Mouse (Mus musculus): ENCODE measurements around the gene Ppp1cc.
A peak's percentile ranks its signal among the peaks of the same experiment; 100 is the strongest.
"Not testable (repeated sequence)": the region's sequence is repeated elsewhere in the genome, so short reads cannot be mapped to it uniquely, and the experiment has no call there.

The Ppp1cc gene

DNA sequence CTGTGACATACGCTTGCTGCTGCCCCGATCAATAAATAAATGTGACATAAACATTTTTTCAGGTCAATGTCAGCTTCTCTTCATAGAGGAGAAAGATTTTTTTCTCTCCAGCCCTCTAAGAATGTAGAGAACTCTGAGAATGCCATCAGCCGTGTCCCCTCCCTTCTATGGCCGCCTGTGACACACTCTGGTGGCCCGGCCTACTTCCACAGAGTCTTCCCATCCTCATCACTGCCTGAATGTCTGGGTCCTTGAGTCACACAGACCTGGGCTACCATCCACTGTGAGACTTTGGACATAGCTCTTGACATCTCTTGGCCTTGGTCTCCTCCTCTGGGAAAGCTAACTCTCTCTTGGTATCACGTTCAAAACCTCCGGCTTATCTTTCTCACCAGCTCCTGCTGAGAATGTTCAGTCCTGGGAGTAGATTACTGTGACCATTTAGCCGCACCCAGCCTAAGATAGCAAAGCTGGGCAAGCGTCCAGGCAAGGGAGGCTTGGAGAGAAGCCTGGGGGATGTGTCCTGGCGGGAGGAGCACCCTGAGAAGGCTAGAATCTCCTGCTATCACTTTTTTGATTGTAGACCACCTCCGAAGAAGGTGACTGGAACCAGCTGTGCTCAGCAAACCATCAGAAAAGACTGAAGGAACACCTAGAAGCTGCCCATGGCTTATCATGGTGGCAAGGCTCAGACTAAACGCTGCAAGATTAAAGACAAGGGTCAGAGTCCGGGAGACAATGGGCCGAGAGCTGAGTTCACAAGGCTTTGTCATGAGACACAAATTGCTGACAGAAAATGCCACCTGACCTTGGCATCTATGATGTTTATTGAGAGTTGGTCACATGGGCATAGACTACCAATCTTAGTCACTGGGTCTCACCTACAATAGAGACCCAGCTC lies 21.3 kb upstream of the Ppp1cc start:
- DNase-seq (ENCODE audit: low spot score in 2 of 2): no peak

DNA sequence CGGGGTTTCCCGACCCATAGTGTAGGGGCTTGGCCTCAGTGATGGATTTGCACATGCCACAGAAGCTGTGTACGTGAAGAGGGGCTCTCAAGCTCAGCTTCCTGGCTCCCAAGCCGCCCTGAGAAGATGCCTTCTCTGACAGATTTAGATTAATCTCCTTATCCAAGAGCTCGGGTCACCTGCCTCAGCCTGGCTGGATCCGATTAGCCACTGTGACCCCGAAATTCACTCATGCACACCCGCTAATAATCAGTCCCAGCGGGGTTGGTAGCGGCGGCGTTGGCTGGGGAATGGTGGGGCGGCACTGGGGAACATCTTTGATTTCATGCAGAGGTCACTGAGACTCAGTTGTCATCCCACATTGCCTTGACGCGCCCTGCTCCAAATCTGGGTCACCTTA lies 19.2 kb upstream of the Ppp1cc start:
- DNase-seq (ENCODE audit: low spot score in 2 of 2): no peak

DNA sequence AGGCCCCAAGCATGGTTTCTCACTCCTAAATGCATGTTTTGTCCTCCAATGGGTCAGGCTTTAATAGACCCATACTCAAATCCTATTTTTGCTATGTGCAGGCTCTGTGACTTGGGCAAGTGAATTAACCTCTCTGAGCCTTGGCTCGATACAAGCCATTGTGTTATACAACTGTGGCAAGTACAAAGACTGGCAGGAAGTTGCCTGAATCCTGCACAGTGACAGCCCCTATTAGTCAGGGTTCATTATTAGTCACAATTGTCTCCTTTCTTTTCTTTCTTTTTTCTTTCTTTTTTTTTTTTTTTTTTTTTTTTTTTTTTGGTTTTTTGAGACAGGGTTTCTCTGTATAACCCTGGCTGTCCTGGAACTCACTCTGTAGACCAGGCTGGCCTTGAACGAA lies 18.3 kb upstream of the Ppp1cc start:
- DNase-seq (ENCODE audit: low spot score in 2 of 2): not testable (repeated sequence)

DNA sequence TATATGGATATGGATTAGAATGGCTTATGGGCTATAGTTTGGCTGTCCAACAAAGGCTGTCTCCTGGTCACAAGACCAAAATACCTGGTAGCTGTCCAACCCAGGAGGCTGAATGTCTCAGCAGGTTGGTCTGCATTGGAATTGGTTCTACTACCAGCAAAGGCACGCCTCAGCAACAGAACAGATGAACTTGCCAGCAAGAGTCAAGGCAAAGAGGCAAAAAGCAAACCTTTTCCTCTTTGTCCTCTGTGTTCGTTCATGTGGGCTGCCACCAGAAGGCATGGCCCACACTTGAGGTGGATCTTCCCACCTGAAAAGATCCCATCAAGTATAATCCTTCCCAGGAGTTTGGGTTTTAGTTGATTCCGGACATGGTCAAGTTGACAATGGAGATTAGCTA lies 17.4 kb upstream of the Ppp1cc start, which contains the start of gene Ccdc63:
Gene Ccdc63, minus strand, starts transcription at position 101 of the 400 bp plus-strand sequence.
- no peak for DNase-seq (ENCODE audit: low spot score in 2 of 2)

DNA sequence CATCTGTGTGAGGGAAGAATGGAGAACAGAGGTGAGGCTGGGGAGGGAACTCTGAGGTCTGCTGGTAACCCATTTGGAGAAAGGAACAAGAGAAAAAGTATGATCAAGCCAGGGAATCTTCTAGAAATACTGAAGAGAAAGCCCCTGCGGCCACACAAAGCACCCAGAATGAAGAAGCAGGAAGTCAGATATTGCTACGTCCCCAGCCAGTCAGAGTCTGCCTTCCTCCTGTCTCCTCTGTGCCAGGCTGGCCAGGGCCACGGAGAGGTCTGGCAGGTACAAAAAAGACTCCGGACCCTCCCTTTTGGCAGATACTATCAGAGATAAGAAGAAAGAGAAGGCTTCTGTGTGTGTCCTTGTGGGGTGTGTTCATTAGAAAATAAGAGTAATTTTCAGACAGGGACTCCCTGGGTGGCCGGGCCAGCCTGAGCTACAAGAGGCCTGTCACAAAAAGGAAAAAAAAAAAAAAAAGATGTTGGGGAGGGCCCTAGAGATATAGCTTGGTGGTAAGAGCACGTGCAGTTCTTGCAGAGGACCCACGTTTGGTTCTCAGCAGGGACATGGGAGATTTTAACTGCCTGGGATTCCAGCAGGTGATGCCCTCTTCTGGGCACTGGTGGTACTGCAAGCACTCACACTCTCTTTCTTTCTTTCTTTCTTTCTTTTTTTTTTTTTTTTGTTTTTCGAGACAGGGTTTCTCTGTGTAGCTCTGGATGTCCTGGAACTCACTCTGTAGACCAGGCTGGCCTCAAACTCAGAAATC lies 15.7 kb upstream of the Ppp1cc start:
- peak in 1 of 2 experiments; percentile 58 for DNase-seq (ENCODE audit: low spot score in 2 of 2)

DNA sequence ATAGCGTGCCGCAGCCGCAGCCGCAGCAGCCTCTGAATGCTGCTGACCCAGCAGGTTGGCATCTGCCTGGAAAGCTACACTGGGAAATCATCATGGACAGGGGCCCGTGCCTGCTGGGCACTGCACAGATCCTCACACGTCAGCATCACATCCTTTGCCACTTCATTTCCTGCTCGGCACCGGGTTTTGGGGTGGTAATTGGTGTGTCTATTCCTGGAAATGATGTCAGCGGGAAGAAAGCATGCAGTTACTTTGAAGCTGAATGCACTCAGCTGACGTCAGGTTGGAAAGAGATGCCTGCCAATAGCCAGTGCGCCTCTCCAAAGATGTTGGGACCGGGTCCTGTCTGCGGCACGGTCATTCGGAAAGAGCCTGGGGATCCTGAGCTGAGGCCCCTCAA lies 14.5 kb upstream of the Ppp1cc start:
- DNase-seq (ENCODE audit: low spot score in 2 of 2): no peak

DNA sequence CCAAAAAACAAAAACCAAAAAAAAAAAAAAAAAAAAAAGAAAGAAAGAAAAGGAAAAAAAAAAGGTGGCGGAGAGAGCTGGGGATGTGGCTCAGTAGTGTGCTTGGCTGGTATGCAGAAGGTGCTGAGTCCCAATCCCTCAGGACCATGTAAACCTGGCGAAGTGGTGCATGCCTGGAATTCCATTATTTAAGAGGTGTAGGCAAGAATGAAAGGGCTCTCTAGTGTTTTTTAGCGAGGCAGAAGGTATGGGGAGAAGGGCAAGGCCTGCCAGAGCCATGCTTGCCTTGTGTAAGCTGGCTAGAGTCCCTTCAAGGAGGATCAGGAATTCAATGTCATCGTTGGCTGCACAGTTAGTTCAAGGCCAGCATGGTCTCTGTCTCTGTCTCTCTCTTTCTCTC lies 13.3 kb upstream of the Ppp1cc start:
- no peak for DNase-seq (ENCODE audit: low spot score in 2 of 2)

DNA sequence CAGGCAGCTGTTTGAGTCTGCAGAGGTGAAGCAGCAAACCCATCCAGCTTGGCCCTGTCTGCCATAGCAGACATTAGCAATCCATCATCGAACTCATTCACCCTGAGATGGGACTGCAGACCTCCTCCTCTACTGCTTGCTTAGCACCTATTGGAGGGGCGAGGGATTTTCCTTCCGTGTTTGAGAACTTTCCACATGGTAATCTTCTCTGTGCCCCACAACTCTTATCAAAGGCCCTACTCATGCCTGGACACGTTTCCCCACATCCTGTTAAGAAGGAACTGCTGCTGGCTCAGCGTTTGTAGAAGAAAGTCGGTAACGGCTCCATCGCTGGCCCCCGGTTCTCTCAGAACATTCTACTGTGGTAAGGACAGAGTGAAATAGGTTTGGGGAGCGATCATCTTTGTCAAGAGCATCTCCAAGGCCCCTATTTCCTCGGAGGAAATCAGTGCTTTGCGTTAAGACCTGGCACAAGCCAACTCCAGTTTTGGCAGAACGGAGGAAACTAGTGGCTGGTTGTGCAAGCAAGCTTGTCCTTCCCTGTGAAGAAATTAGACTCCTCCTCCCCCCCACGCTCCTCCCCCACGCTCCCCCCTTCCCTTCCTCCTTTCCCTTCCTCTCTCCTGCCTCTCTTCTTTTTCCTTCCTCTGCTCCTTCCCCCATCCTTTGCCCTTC lies 12.6 kb upstream of the Ppp1cc start:
- DNase-seq (ENCODE audit: low spot score in 2 of 2): peak in 1 of 2 experiments; percentile 57

DNA sequence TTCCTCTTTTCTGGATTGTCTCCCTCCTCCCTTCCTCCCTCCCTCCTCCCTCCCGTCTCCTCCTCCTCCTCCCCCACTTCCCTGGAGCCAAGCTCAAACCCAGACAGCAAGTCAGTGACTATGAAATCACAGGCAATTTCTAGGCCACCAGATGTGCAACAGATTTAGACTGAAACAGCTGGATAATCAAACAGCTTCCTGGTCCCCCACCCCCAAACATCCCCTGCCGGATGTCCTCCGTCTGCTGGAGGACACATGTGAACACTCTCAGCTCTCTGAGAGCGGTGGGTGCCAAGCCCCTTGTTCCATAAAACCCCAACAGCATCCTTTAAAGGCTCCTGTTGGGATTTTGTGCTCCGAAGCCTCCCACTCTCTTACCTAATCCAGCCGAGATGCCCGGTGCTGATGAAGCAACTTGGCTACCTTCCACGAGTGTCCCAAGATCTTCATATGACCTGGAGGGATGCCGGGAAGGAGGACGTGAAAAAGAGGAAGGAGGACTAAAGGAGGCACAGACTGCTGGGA lies 12.0 kb upstream of the Ppp1cc start:
- DNase-seq (ENCODE audit: low spot score in 2 of 2): no peak

DNA sequence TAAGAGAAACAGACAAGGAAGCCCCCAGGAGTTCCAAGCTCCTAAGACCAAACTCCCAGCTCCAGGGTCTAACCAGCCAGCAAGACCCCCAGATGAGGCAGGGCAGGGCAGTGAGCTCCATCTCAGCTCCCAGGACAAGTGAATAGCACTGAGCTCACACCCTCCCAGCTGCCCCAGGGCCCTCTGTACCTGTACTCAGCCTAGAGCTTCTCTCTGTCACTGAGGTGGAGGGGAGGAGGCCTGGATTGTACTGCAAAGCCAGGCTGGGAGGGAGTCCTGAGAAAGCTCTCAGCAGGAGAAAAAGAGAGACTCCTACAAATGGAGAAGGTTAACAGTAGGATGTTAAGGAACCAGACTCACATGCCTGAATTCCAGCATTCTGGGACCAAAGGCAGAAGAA lies 11.5 kb upstream of the Ppp1cc start:
- DNase-seq (ENCODE audit: low spot score in 2 of 2): no peak

DNA sequence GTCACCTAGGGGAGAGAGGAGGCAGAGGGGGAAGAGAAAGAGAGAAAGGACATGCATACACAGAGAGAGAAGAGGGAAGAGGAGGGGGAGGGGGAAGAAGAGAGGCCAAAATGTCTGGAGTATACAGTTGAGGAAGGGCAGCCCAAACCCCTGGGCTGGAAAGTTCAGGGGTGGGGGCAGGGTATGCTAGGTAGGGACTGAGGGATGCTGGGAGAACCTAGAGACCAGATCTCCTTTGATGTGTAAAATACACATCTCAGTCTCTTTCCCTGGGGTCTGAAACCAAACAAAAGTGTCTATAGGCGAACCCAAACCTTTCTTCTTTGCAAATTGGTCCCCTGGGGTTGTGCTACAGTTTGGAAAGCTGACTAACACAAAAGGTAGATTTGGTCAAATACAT lies 10.0 kb upstream of the Ppp1cc start:
- no peak for DNase-seq (ENCODE audit: low spot score in 2 of 2)

DNA sequence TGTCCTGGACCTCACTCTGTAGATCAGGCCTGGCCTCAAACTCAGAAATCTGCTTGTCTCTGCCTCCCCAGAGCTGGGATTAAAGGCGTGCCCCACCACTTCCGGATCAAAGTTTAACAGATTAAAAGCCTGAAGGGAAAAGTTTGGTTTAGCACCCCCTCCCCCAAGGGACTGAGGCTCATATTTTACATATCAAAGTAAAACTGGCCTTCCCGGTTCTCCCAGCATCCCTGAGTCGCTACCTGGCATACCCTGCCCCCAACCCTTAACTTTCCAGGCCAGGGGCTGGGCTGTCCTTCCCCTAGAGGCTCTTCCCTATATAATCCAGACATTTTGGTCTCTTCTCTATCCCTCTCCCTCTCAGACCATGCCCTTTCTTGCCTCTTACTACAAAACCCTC lies 8.8 kb upstream of the Ppp1cc start:
- no peak for DNase-seq (ENCODE audit: low spot score in 2 of 2)

DNA sequence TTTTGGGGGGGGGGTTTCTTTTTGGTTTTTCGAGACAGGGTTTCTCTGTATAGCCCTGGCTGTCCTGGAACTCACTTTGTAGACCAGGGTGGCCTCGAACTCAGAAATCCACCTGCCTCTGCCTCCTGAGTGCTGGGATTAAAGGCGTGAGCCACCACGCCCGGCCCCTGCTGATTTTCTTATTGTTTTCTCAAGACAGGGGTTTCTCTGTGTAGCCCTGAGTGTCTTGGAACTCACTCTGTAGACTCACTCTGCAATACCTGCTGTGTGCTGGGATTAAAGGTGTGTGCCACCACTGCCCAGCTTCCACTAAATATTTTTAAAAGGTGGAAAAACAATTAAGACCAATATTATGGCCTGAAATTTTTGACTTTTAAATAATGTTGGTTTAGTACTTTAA lies 5.6 kb upstream of the Ppp1cc start:
- DNase-seq (ENCODE audit: low spot score in 2 of 2): not testable (repeated sequence)

DNA sequence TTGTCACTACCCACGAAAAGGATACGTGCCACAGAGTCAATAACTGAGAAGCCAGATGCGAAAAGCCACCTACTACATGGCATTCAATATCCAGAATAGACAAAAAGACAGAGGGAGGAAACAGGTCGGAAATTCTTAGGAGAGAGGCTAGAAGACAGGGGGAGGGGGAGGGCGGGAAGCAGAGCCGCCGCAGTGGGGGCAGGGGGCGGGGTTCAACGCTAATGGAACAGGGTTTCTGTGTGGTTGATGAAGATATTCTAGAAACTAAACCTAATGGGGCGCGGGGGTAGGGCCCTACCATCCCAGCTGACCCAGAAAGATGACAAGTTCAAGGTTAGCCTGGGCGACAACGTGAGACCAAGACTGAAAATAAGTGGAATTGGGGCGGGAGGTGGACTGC lies 4.1 kb upstream of the Ppp1cc start:
- DNase-seq (ENCODE audit: low spot score in 2 of 2): no peak

DNA sequence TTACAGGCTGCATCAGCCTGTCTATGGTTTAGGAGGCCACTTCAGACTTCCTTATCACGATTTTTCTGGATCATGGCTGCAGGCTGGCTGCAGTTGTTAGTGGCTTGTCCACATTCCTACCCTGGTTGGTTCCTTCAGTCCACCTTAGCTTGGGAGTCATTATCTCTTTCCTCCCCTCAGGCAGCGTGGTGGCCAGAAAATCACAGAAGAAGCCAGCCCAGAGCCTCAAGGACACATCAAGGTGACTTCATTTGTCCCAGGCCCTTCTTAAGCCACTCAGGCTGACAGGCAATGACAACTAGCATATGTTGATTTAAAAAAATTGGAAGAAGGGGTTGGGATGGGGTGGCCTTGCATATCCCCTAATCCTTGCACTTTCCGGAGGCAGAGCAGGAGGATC lies 3.3 kb upstream of the Ppp1cc start:
- no peak for DNase-seq (ENCODE audit: low spot score in 2 of 2)

DNA sequence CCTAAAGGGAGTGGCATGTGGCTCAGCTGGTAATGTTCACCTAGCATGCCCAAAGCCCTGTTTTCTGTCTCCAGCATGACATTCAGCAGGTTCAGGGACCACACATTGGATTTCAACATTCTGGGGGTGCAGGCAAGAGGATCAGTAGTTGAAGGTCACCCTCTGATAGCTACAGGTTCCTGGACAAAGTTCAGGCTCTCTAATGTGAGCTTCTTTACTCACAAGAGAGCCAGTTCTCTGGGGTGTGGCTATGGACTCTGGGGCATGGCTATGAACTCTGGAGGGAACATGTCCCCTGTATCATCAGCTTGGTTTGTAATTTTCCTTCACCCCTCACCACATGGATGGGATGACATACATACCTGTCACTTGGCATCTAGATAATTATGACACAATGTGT lies 2.5 kb upstream of the Ppp1cc start:
- DNase-seq (ENCODE audit: low spot score in 2 of 2): no peak

DNA sequence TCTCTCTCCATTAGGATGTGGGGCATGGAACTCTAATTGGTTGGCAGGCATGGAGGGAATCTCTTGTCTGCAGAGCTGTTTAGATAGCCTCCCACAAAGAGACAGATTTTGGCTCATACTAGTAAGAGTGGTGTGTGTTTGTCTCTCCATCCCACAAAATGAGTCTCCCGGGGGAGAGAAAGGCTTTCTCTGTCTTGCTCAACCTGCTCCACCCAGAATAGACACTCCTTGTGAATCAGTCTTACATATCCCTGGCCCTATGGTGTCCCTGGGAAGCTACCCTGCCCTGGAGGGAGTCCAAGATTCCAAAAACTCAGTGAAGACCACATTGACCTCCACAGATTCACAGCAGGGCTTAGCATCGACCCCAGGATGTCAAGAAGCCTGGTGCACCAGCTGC lies 1.6 kb upstream of the Ppp1cc start:
- no peak for DNase-seq (ENCODE audit: low spot score in 2 of 2)

DNA sequence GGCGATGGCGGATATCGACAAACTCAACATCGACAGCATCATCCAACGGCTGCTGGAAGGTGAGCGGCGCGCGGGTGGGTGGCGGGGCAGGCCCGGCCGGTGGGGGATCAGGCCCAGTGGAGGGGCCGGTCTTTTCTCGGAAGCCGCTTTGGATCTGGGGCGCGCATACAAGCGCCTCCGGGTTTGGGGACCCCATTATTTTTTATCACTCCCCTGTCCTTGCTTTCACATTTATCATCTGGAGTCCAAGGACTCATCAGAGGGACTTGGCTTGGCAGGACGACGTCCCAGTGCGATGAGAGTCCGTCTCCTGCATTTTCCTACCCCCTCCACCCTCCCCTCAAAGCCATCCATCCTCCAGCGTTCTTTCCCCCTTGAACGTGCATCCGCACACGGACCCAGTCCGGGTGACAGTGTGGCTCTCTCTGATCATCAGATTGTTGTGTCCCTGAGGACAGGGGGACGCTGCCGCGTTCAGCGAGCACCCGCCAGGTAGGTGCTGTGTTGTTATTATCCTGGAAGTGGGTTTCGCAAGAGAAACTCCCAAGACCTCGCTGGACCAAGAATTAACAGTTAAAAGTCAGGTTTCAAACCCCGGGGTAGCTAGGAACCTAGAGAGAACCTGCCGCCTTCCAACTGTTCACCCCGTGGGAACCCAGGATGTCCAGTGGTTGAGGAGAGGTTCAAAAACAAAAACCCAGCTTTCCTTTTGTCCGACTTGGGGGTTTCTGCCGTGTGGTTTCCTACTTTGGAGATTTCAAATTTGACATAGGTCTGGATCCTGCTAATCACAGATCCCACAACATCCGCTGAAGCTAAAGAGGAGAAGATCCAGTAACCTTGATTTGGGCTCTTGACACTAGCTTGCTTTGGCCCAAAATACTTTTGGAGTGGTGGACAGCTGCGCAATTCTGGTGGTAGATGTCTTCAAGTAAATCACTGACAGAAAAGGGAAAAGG lies 758 bp downstream of the Ppp1cc start:
- DNase-seq (ENCODE audit: low spot score in 2 of 2): no peak

DNA sequence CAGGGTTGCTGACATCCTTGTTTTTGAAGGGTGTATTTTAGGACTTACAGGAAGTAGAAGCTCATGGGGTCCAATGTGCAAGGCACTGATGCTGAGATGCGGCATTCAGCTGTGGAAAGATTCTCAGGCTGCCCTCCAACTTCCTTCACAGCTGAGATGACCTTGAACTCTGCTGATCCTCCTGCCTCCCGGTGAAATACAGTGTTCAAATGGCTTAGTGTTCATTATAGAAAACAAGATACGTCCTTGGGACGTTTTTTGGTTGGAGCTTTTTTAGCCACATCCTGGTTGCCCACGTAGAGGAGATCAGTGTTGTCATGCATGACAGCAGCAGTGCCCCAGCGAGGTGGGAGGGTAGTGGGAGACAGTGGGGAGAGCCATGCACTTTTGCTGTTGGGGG lies 5.1 kb downstream of the Ppp1cc start:
- no peak for DNase-seq (ENCODE audit: low spot score in 2 of 2)

DNA sequence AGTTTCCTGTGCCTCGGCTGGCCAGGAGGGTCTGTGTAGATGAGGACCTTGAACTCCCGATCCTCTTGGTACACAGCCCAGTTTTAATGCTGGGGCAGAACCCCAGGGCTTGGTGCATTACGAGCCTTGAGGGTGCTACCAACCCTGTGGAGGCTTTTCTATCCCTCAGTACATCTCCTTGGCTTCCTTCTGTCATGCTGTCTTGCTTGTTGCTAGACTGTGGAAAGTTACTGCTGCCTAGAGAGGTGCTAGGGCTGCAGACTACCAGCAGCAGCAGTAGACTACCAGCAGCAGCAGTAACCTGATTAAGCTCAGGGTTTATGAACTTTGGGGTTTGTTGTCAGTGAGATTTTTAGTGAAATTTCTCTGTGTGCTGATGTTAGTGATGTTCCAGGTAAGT lies 5.9 kb downstream of the Ppp1cc start:
- DNase-seq (ENCODE audit: low spot score in 2 of 2): no peak

Data from spleen, postnatal 14 days (tissue).